Mouse (Mus musculus): ENCODE data around the gene Tbx1.
"Not testable (repeated sequence)": the region's sequence is repeated elsewhere in the genome, so short reads cannot be mapped to it uniquely, and the experiment has no call there.

Gene Tbx1

DNA sequence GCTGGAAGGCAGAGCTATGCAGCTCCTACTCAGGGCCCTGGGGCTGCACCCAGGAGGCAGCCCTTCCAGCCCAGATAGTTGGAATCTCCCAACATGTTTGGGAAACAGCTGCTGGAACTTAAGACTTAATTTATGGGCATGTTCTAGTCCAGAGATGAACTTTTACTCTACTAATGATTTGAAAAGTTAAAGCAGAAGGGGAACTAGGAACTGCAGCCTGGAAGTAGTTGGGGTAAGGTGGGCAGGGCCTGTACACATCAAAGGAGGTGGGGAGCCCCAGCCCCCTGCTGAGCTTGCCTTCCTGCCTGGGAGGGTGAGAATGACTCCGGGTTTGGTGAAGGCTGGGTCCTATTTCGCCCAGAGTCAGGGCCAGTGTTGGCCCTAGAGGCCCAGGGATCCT is 35.8 kb downstream of the Tbx1 start:
- DNase-seq (ENCODE audit: low read depth in 1 of 2, low spot score in 2 of 2): no peak

DNA sequence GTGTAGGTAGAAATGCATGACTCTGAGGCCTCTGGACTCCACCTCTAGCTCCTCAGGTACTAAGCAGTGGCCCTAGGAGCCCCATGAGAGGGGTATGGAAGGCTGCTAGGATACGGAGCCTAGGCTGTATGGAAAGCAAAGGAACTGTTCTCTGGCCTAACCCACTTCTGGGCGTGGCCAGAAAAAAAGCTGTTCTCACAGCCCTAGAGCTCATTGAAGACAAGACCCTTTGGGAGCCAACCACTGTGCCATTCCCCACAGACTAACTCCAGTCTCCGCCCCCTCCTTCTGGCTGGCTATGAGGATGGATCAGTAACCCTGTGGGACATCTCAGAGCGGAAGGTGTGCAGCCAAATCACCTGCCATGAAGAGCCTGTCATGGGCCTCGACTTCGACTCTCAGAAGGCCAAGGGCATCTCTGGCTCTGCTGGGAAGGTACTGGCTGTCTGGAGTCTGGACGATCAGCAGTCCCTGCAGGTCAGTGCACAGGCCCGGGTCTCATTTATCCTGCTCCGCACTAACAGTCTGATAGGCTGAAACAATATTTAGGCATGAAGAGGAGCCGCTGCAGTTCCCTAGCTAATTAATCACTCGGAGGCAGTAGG is 38.3 kb downstream of the Tbx1 start:
- DNase-seq (ENCODE audit: low read depth in 1 of 2, low spot score in 2 of 2): no peak

DNA sequence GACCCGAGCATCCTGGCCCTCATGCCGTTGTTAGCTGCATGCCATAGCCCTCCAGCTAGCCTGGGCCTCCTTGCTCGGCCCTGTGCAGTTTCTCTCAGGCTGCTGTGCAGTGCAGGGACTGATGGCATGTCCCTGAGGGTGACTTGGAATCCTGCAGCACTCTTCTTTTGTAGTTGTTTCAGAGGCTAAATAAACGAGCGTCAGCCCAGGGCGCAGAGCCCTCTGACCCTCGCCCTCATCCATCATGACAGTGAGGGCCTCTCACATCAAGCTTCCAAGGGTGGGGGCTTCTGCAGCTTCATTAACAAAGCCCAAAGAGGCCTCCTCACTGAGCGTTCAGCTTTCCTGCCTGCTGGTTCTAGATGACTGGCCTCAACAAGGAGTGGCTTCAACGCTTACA is 38.9 kb downstream of the Tbx1 start:
- no peak for DNase-seq (ENCODE audit: low read depth in 1 of 2, low spot score in 2 of 2)

DNA sequence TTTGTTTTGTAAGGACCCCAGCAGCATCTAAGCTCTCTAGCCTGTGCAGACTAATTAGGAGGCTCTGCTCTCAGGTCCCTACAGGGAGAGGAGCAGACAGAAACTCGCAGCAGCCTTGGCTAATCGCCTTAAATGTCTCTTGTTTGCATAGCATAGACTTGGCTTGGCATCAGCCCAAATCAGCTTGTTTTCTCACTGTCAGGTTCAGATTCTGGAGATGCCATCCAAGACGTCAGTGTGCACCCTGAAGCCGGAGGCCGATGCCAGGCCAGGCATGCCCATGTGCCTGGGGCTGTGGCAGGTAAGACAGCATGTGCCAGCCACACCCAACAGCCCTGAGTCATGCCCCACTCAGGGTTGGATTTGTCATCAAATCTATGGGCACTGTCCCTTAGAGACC is 42.6 kb downstream of the Tbx1 start:
- DNase-seq (ENCODE audit: low read depth in 1 of 2, low spot score in 2 of 2): no peak

DNA sequence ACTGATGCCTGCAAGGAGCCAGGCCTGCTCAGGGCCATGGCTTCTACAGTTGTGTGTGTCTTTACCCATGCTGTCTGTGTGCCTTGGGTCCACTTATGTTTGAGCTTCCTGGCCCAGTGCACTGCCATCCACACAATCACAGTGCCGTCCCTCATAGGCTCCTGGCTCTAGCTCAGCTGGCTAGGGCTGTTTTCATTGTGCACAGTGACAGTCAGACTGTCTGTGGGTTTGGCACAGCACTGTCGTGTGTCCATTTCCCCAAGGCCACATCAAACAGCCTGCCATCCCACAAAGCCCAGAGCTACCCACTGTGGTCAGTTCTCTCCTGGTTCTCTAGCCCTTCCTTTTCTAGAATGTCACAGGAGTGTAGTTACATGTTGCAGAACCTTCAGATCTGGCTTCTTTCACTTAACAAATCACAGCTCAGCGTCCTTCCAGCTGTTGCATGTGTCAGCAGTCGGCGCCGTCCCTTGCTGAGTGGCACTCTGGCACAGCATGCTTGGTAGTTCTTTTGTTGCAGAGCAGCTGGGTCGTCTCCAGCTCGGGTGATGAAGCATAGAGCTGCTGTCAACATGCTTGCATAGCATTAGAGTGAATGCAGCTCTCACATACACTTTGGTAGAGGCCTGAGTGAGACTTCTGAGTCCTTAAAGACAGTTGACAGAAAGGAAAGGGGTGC is 47.2 kb downstream of the Tbx1 start:
- no peak for DNase-seq (ENCODE audit: low read depth in 1 of 2, low spot score in 2 of 2)

DNA sequence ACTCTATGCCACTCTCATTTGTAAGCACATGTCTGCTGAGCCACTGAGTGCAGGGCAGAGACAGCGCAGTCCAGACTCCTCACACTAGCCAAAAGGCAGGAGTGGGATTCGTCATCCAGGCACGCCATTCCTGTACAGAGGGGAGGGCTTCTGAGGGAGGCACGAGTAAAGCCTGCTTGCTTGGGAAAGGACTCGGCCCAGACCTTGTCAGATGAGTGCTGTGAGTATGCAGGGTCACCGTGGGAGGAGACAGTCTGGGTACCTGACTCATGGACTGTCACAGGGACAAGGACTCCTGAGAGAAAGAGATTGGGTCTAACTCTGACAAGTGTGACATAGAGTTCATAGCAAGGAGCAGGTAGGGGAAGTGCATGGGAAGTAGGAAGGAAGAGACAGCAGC is 51.2 kb downstream of the Tbx1 start:
- DNase-seq (ENCODE audit: low read depth in 1 of 2, low spot score in 2 of 2): no peak

DNA sequence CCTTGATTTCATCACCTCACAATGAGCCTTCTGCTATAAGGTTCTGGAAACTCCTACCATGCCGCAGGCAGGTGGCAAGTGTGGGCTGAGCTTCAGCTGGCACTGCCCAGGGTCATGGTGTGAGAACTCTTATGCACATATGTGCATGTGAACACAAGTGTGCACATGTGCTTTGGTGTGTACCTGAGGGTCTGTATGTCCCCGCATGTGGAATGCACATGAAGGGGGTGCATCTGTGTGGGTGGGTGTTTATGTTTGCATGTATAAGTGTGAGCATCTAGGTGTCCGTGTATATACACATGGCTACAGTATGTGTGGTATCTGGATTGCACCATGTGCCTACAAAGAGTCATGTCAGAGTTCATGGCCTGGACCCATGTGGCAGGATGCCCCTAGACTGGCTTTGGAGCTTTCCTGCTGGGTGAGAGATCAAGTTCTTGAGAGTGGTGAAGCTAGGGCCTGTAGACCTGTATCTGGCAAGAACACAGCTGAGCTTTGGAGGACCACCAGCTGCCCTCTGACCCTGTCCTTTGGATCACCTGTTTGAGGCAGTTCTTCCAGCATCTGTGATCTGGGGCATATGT is 53.0 kb downstream of the Tbx1 start:
- no peak for DNase-seq (ENCODE audit: low read depth in 1 of 2, low spot score in 2 of 2)

DNA sequence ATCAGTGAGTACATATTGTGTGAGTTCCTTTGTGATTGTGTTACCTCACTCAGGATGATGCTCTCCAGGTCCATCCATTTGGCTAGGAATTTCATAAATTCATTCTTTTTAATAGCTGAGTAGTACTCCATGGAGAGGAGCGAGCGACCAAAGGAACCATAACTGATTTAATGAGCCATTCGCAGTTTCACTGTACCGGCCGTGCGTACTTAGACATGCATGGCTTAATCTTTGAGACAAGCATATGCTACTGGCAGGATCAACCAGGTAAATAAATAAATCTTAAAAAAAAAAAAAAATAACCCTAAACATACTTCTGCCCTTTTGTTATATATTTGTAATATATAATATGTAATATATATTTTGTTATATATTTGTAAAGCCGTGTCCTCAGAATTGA is 57.4 kb downstream of the Tbx1 start:
- not testable (repeated sequence) for DNase-seq (ENCODE audit: low read depth in 1 of 2, low spot score in 2 of 2)
